Mouse (Mus musculus) lung, embryonic 16.5 days (tissue): ENCODE measurements at regions not wholly inside any gene's neighbourhood (a gene's known extent, or its start where the extent isn't known, plus 50 kb on each side); places are given as distances from the start of the nearest gene placed in this dataset.
A peak's percentile ranks its signal among the peaks of the same experiment; 100 is the strongest.

Experiments used
- ATAC-seq: fragments of 200-750 bp; cut with Nextera tagmentation; 2 replicates; pipeline ENCODE4 v1.8.0; 2017; ENCODE audit warnings: low read depth, mild to moderate bottlenecking, moderate library complexity
- H3K27ac ChIP-seq: fragments of 300-500 bp; sonication (generic); 2 replicates; pipeline ENCODE4 v1.5.1; 2014; ENCODE audit warnings: mild to moderate bottlenecking, control low read depth, low read length
- H3K27me3 ChIP-seq: fragments of 300-500 bp; sonication (generic); 2 replicates; pipeline ENCODE4 v1.6.1; 2014; ENCODE audit warnings: low read depth, low read length, mixed read lengths; ENCODE audit not compliant: control insufficient read depth, insufficient read depth
- H3K36me3 ChIP-seq: fragments of 300-500 bp; sonication (generic); 2 replicates; pipeline ENCODE4 v1.6.1; 2014; ENCODE audit warnings: low read length; ENCODE audit not compliant: control insufficient read depth, insufficient read depth
- H3K4me1 ChIP-seq: fragments of 300-500 bp; sonication (generic); replicated peaks from 2 replicates; pipeline ENCODE4 v1.6.1; 2014; ENCODE audit warnings: low read length, mixed read lengths; ENCODE audit not compliant: control insufficient read depth, insufficient read depth
- H3K4me2 ChIP-seq: fragments of 300-500 bp; sonication (generic); 2 replicates; pipeline ENCODE4 v1.6.1; 2014; ENCODE audit warnings: low read depth, low read length, control low read depth
- H3K4me3 ChIP-seq: fragments of 300-500 bp; sonication (generic); 2 replicates; pipeline ENCODE4 v1.5.1; 2014; ENCODE audit warnings: mild to moderate bottlenecking, low read length, control low read depth
- H3K9ac ChIP-seq: fragments of 300-500 bp; sonication (generic); 2 replicates; pipeline ENCODE4 v1.6.1; 2014; ENCODE audit warnings: low read length, control low read depth
- H3K9me3 ChIP-seq: fragments of 300-500 bp; sonication (generic); 2 replicates; pipeline ENCODE4 v1.6.1; 2016; ENCODE audit warnings: low read length; ENCODE audit not compliant: control insufficient read depth
- WGBS: fragments of 180-500 bp; shearing (Covaris S2); extraction: QIAGEN DNeasy Blood & Tissue Kit; methylation state at CpG from one replicate; pipeline ENCODE4 v1.1.7; 2014; 5-methylcytosine and 5-hydroxymethylcytosine counted together

DNA sequence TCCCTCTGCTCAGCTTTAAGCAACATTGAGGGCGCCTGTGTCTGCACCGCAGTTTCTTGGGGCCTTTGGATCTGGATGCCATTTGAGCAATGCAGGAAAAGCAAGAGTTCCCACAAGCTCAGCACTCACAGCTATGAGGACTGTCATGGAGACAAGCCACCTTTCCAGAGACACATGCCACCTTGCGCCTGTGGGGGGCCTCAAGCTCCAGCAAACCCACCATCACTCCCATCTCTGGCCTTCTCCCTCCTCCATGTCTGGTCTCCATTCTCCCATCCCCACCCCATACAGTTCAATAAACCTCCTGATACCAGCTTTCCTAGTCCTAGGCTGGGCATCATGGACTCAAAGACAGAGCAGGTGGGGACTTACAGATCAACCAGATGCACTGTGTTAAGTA lies 97.8 kb downstream of the Wdr11 start:
- H3K27me3 ChIP-seq: no peaks in the 10 kb centered on the region
- H3K4me1 ChIP-seq: peaks cover 23% of the 10 kb centered on the region
- no peak overlapping the region for H3K9ac ChIP-seq
- H3K27ac ChIP-seq: no peak overlapping the region
- WGBS: 99% methylated on average over 3 of the region's 3 CpGs
- no peaks in the 10 kb centered on the region for H3K9me3 ChIP-seq
- H3K4me2 ChIP-seq: no peak overlapping the region
- ATAC-seq: no peak
- H3K36me3 ChIP-seq: no peaks in the 10 kb centered on the region
- H3K4me3 ChIP-seq: no peak overlapping the region

DNA sequence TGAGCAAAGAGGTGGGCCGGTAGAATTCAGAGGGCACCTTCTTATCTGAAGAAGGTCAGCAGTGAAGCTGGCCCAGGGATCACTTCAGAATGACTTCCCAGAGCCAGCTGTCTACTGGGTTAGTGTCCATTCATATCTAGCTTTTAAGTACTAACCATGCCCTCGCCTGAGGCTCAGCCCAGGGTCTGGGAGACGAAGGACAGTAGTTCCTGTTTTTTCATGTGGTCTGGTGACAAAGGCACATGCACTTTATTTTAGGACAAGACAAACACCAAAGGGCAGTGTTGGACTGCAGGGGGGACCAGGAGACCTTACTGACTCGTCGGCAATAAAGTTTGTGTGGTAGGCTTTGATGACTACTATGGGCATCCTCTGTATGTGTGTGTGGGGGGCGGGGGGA lies 99.2 kb downstream of the Wdr11 start:
- no peaks in the 10 kb centered on the region for H3K27me3 ChIP-seq
- H3K9me3 ChIP-seq: peaks cover 3% of the 10 kb centered on the region; the same call in 1 of the 2 replicates
- no peak overlapping the region for H3K9ac ChIP-seq
- H3K36me3 ChIP-seq: no peaks in the 10 kb centered on the region
- H3K27ac ChIP-seq: no peak overlapping the region
- H3K4me2 ChIP-seq: no peak overlapping the region
- H3K4me1 ChIP-seq: peaks cover 22% of the 10 kb centered on the region
- ATAC-seq: no peak
- WGBS: 76% methylated on average over 6 of the region's 6 CpGs
- no peak overlapping the region for H3K4me3 ChIP-seq

DNA sequence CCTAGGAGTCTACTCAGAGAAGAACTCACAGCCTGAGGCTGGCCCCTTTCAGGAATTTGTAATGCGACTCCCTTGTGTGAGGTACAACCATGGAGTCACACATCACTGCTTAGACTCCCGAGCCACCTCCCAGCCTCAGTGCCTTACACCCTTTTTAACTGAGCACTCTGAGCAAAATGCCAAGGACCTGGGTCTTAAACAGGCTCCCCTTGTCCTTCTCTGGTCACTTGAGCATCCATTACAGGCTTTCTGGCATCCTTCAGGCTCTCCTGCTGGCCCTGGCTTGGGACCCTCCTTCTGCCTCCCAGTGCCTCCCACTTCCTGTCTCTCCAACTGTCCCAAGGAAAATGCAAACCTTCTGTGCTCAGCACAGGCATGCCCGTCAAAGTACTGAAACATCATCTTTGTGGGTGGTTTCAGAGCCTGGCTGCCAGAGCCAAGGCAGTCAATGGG lies 100.0 kb downstream of the Wdr11 start:
- Histone ChIP-seq H3K27me3 (no peaks in the 10 kb centered on the region), H3K4me3 (no peak overlapping the region), H3K9ac (no peak overlapping the region), H3K4me1 (peaks cover 19% of the 10 kb centered on the region), H3K9me3 (peaks cover 3% of the 10 kb centered on the region; the same call in 1 of the 2 replicates), H3K4me2 (no peak overlapping the region), H3K36me3 (no peaks in the 10 kb centered on the region), H3K27ac (peak overlapping the region; percentile 45)
- 27% methylated on average over 3 of the region's 3 CpGs for WGBS
- ATAC-seq: peak; percentile 45; the same call in 1 of the 2 replicates

DNA sequence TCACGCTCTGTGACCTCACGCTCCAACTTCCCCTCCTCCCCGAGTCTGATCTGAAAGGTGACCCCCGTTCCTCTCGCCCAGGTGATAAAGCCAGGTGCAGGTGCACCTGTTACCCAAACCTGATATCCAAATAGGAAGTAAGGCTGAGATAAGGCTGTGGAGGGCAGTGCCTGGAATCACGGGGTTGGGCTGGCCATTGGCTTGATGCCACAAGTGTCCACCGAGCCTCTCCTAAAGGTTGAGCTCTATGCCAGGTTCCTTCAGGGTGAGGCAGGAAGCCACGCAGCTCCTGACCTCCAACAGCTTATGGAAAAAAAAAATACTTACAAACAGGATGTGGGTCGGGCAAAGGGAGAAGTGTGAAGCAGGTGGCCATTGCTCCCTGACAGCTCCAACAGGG lies 102.0 kb downstream of the Wdr11 start:
- Histone ChIP-seq H3K27me3 (no peaks in the 10 kb centered on the region), H3K36me3 (no peaks in the 10 kb centered on the region), H3K4me3 (no peak overlapping the region), H3K9me3 (peaks cover 3% of the 10 kb centered on the region; the same call in 1 of the 2 replicates), H3K9ac (no peak overlapping the region), H3K4me1 (peaks cover 13% of the 10 kb centered on the region), H3K4me2 (no peak overlapping the region), H3K27ac (peak overlapping the region; percentile 86)
- ATAC-seq: peak; percentile 59
- WGBS: 51% methylated on average over 9 of the region's 9 CpGs

DNA sequence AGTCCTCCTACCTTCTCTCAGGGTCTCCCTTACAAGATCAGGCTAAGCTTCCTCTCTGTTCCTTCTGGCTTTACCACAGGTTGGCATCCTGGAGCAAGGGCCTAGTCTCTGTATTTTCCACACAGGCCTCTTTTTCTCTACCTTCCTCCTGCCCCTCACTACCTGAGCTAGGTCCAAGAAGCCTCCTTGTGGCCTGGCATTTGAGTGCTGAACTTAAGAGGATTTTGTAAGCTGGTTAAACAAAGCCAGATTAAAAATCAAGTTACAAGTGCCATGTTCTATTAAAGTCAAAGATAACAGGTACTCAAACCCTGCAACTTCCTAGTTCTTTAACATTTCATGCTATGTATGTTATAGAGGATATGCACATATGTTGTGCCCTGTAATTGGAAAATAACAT lies 102.5 kb downstream of the Wdr11 start:
- peak overlapping the region; percentile 86 for H3K27ac ChIP-seq
- peak; percentile 66; the same call in 1 of the 2 replicates for ATAC-seq

DNA sequence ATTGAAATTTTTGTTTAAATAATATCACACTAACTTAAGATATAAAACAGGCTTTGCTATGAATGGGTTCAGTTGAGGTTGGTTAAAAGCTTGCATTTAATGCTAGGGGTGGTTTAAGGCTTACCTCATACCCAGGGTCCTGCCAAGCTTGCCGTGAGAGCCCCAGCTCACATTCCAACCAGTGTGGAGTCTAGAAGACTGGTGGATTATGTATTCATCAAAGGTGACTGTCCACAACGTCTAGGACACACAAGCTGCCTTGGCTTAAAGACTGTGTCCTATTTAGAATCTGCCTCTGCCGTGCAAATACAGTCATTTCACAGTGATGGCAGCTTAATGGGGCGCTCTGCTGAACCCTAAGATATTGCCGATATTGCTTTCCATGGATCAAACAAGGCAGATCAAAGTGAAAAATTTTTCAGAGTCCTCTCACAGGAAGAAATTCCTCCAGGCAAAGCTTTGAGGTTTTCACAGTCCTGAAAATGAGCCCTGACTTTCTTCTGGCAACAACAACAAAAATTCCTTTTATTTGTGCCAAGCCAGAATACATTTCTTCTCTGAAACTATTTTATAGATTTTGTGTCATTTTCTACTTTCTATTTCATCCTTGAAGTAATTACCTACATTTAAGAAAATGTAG lies 108.4 kb downstream of the Wdr11 start:
- WGBS: 53% methylated on average over 5 of the region's 5 CpGs
- ATAC-seq: no peak
- Histone ChIP-seq H3K4me1 (no peaks in the 10 kb centered on the region; the same call in 1 of the 2 replicates), H3K27me3 (no peaks in the 10 kb centered on the region), H3K4me2 (no peak overlapping the region), H3K9me3 (peaks cover 2% of the 10 kb centered on the region; the same call in 1 of the 2 replicates), H3K27ac (no peak overlapping the region), H3K4me3 (no peak overlapping the region), H3K9ac (no peak overlapping the region), H3K36me3 (no peaks in the 10 kb centered on the region)

More for the DNA sequence above, 102.5 kb downstream of the Wdr11 start:
- no peak overlapping the region for H3K4me3 ChIP-seq
- H3K36me3 ChIP-seq: no peaks in the 10 kb centered on the region
- no peaks in the 10 kb centered on the region for H3K27me3 ChIP-seq
- H3K4me1 ChIP-seq: peaks cover 13% of the 10 kb centered on the region
- H3K4me2 ChIP-seq: no peak overlapping the region
- H3K9ac ChIP-seq: no peak overlapping the region
- H3K9me3 ChIP-seq: peaks cover 3% of the 10 kb centered on the region; the same call in 1 of the 2 replicates

DNA sequence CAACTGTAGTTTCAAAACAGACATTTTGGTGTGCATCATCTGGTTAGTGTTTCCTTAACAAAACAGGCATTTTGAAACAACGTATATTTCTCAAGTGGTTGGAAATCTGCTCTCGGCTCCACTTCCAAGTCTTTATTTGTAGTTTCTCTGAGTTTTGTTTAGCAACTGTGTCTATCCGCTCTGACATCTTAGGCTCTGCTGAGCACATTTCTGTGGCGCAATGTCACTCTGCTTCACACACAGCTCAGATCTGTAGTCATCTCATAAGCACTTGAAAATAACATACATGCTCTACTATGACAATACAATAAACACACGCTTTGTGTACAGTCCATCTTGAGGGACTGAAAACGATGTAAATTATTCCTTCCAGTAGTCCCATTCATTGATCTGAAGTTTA lies 135.9 kb downstream of the Wdr11 start:
- 54% methylated on average over 6 of the region's 6 CpGs for WGBS
- peak; percentile 56; the same call in 1 of the 2 replicates for ATAC-seq

DNA sequence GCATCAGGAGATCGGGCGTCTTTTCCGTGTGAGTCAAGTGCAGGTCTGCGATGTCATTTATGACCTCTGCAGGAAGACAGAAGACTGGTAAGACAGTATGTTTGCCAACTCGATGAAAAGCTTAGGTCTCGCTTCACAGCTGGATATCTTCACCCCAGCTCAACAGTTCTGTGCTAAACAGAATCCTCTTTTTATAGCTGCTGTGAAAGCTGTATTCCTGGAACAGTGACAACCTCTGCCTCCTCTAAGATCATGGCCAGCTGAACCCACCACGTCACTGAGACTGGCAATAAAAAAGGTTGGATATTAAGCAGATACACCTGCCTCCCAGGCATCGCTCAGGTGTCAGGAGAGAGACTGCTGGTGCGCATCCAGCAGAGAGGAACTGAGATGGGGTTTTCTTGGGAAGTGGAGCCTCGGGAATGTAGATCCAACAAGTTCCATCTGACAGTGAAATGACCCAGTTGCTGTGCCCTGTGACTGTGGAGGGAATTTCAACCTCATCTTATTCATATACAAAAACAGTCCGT lies 138.1 kb downstream of the Wdr11 start:
- peak; percentile 49; the same call in 1 of the 2 replicates for ATAC-seq
- Histone ChIP-seq H3K9ac (no peak overlapping the region), H3K36me3 (no peaks in the 10 kb centered on the region), H3K9me3 (no peaks in the 10 kb centered on the region), H3K4me3 (no peak overlapping the region), H3K4me2 (no peak overlapping the region), H3K27ac (peak overlapping the region; percentile 7; the same call in 1 of the 2 replicates), H3K4me1 (peaks cover 13% of the 10 kb centered on the region), H3K27me3 (no peaks in the 10 kb centered on the region)
- 63% methylated on average over 11 of the region's 11 CpGs for WGBS

More for the DNA sequence above, 135.9 kb downstream of the Wdr11 start:
- H3K4me2 ChIP-seq: no peak overlapping the region
- no peak overlapping the region for H3K4me3 ChIP-seq
- no peaks in the 10 kb centered on the region for H3K27me3 ChIP-seq
- peaks cover 13% of the 10 kb centered on the region for H3K4me1 ChIP-seq
- H3K9ac ChIP-seq: no peak overlapping the region
- no peak overlapping the region for H3K27ac ChIP-seq
- no peaks in the 10 kb centered on the region for H3K9me3 ChIP-seq
- H3K36me3 ChIP-seq: no peaks in the 10 kb centered on the region

DNA sequence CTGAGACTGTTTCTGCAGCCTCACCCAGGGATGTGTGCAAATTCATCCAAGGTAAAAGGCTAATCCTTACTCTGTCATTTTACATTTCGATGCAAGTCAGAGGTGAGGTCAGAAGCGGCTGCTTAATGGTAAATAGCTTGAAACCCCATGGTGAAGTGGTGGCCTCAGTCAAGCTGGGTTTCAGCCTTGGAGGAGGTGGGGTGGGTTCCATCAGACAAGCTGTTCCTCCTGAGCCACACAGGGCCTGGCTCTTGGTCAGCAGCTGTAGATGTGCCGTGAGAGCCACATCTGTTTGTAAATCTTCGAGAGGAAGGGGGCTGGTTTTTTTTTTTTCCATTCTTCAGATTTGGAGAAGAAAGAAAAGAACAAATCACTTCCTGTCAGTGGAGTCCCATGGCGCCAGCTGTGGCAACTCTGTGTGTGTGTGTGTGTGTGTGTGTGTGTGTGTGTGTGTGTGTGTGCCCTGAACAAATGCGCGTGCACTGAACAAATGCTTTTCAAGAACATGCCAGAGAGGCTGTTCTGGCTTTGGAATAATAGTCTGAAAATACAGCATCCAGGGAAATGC lies 139.2 kb downstream of the Wdr11 start:
- H3K9me3 ChIP-seq: no peaks in the 10 kb centered on the region
- no peaks in the 10 kb centered on the region for H3K27me3 ChIP-seq
- no peaks in the 10 kb centered on the region for H3K36me3 ChIP-seq
- WGBS: 41% methylated on average over 7 of the region's 7 CpGs
- H3K9ac ChIP-seq: no peak overlapping the region
- peak; percentile 74 for ATAC-seq
- no peak overlapping the region for H3K4me2 ChIP-seq
- H3K4me1 ChIP-seq: peaks cover 13% of the 10 kb centered on the region
- H3K27ac ChIP-seq: peak overlapping the region; percentile 23
- no peak overlapping the region for H3K4me3 ChIP-seq
